In genomic region chr2:83825161-83825560, GRCm38 (mm10) we compare ENCODE assay signal across 18 mouse cellular contexts. TPM values are rescaled to one million over a fixed set of nuclear protein-coding genes. Genes with fewer than 3 reads are reported as not detected.
DNase-seq lines count a peak whose midpoint lies in the region; ATAC-seq and TF ChIP-seq lines count a peak whose summit lies in the region.
"Had no signal": no experiment of that assay in that cellular context is flagged by ENCODE, and none has a peak within 500 bp of the region (broad histone marks: within the 10 kb centered on the region; RNA-seq: fewer than 3 reads in every experiment).

No protein-coding gene starts in this region.

- H3K9ac ChIP-seq in forebrain, embryonic 12.5 days = no peak overlapping the region
- H3K9ac ChIP-seq in forebrain, postnatal 0 days = no peak overlapping the region
- no peak overlapping the region for H3K9ac ChIP-seq in neural tube, embryonic 15.5 days (replicated peaks)
- H3K9ac ChIP-seq: embryonic facial prominence, embryonic 13.5 days; liver, postnatal 0 days had no signal

- no peak overlapping the region for H3K4me2 ChIP-seq in forebrain, embryonic 12.5 days
- no peak overlapping the region for H3K4me2 ChIP-seq in forebrain, postnatal 0 days (ENCODE audit: low read depth)
- H3K4me2 ChIP-seq in neural tube, embryonic 15.5 days = no peak overlapping the region
- H3K4me2 ChIP-seq: embryonic facial prominence, embryonic 13.5 days had no signal

- WGBS in forebrain, embryonic 12.5 days = 64% methylated on average over 5 of the region's 5 CpGs
- 48% methylated on average over 5 of the region's 5 CpGs for WGBS in forebrain, postnatal 0 days
- 21% methylated on average over 5 of the region's 5 CpGs for WGBS in neural tube, embryonic 15.5 days

- H3K27me3 ChIP-seq in forebrain, embryonic 12.5 days = no peaks in the 10 kb centered on the region
- H3K27me3 ChIP-seq in forebrain, postnatal 0 days (ENCODE audit: insufficient read depth, low read length) = no peaks in the 10 kb centered on the region
- no peaks in the 10 kb centered on the region for H3K27me3 ChIP-seq in neural tube, embryonic 15.5 days (replicated peaks)
- H3K27me3 ChIP-seq: embryonic facial prominence, embryonic 13.5 days had no signal

- H3K9me3 ChIP-seq in forebrain, embryonic 12.5 days = no peaks in the 10 kb centered on the region
- H3K9me3 ChIP-seq in forebrain, postnatal 0 days (ENCODE audit: low read length) = no peaks in the 10 kb centered on the region
- no peaks in the 10 kb centered on the region for H3K9me3 ChIP-seq in neural tube, embryonic 15.5 days (replicated peaks)
- H3K9me3 ChIP-seq: embryonic facial prominence, embryonic 13.5 days had no signal

- H3K36me3 ChIP-seq in forebrain, embryonic 12.5 days (replicated peaks) = no peaks in the 10 kb centered on the region
- no peaks in the 10 kb centered on the region for H3K36me3 ChIP-seq in forebrain, postnatal 0 days (ENCODE audit: insufficient read depth)
- H3K36me3 ChIP-seq in neural tube, embryonic 15.5 days = no peaks in the 10 kb centered on the region
- H3K36me3 ChIP-seq: embryonic facial prominence, embryonic 13.5 days had no signal

- no peak for ATAC-seq in forebrain, embryonic 12.5 days (ENCODE audit: low FRiP score)
- ATAC-seq in forebrain, postnatal 0 days = no peak
- ATAC-seq in neural tube, embryonic 15.5 days (ENCODE audit: low FRiP score) = 0 out of 2 replicates have a peak, but pooled peaks have one; percentile 18
- ATAC-seq: liver, postnatal 0 days had no signal

- TF ChIP-seq CTCF in forebrain, postnatal 0 days (IDR thresholded peaks at IDR 0.05; ENCODE audit: low read depth) = no peak
- TF ChIP-seq CTCF in layer of hippocampus, adult 2 months (conservative IDR thresholded peaks at IDR 0.05) = no peak

- 0 out of 2 replicates have a peak overlapping the region, but pooled peaks have one; percentile 59 for H3K27ac ChIP-seq in forebrain, embryonic 12.5 days
- no peak overlapping the region for H3K27ac ChIP-seq in forebrain, postnatal 0 days (ENCODE audit: low read depth, low read length)
- peak overlapping the region; percentile 4; the same call in 1 of the 2 replicates for H3K27ac ChIP-seq in layer of hippocampus, adult 2 months
- peak overlapping the region; percentile 8; the same call in 1 of the 2 replicates for H3K27ac ChIP-seq in neural tube, embryonic 15.5 days (replicated peaks)
- H3K27ac ChIP-seq: embryonic facial prominence, embryonic 13.5 days had no signal

- H3K4me1 ChIP-seq in forebrain, embryonic 12.5 days = peaks cover 32% of the 10 kb centered on the region
- H3K4me1 ChIP-seq in forebrain, postnatal 0 days (ENCODE audit: insufficient read depth) = peaks cover 11% of the 10 kb centered on the region
- H3K4me1 ChIP-seq in neural tube, embryonic 15.5 days = peaks cover 23% of the 10 kb centered on the region
- H3K4me1 ChIP-seq: embryonic facial prominence, embryonic 13.5 days had no signal

- no peak overlapping the region for H3K4me3 ChIP-seq in forebrain, embryonic 12.5 days (replicated peaks)
- H3K4me3 ChIP-seq in forebrain, postnatal 0 days (ENCODE audit: low read depth, low read length) = no peak overlapping the region
- no peak overlapping the region for H3K4me3 ChIP-seq in layer of hippocampus, adult 2 months
- H3K4me3 ChIP-seq in neural tube, embryonic 15.5 days (replicated peaks) = no peak overlapping the region
- H3K4me3 ChIP-seq: embryonic facial prominence, embryonic 13.5 days had no signal

- DNase-seq in forebrain, postnatal 0 days = no peak
- DNase-seq in layer of hippocampus, adult 2 months (ENCODE audit: low spot score in 2 of 2) = no peak
- DNase-seq in layer of hippocampus, postnatal 25 days (ENCODE audit: extremely low spot score in 1 of 2, low spot score in 1 of 2) = no peak
- DNase-seq in cerebellum, adult 9-11 months = peak; percentile 45
- no peak for DNase-seq in kidney, adult 18-20 months
- no peak for DNase-seq in spleen, adult 18-20 months
- DNase-seq: adrenal gland, postnatal 10 days; heart, adult 11 months; kidney, adult 8-10 months; kidney, postnatal 36 days; liver; liver, postnatal 0 days; right cerebral cortex, adult 18-20 months; thymus, adult 2 months had no signal

RNA-seq across cellular contexts. Expression of gene Fam171b, which starts 12.7 kb away (rescaled TPM):
- 57.9 and 68.7 TPM in 2 replicates for polyA plus RNA-seq in forebrain, embryonic 12.5 days (2016; fragmentation: Nextera tagmentation; extraction: Ambion mirVana)
- 116 and 118 TPM in 2 replicates for total RNA-seq in forebrain, postnatal 0 days (2014; rRNA removed)
- 82.7 and 98.9 TPM in 2 replicates for polyA plus RNA-seq in forebrain, postnatal 0 days (2015; fragmentation: Nextera tagmentation; extraction: Ambion mirVana)
- 100 to 1,000 TPM; 196 to 206 TPM for total RNA-seq in layer of hippocampus, adult 2 months (2021)
- 100 to 1,000 TPM; 200 to 203 TPM for total RNA-seq in layer of hippocampus, postnatal 25 days (2021)
- 69.8 and 79.0 TPM in 2 replicates for polyA plus RNA-seq in neural tube, embryonic 15.5 days (2015; fragmentation: Nextera tagmentation; extraction: Ambion mirVana)
- total RNA-seq: monocyte, adult 5-6 weeks had no signal
